Mouse (Mus musculus): ENCODE results near the gene Trio. TPM values are rescaled to one million over a fixed set of nuclear protein-coding genes. Genes with fewer than 3 reads are reported as not detected.
"Not testable (repeated sequence)": the region's sequence is repeated elsewhere in the genome, so short reads cannot be mapped to it uniquely, and the experiment has no call there.

The Trio gene
- polyA plus RNA-seq, 1 experiment from 2014 or later: 16.2 TPM

- no peak overlapping the region for H3K9ac ChIP-seq
- ATAC-seq (replicated peaks; ENCODE audit: insufficient number of reproducible peaks, insufficient read depth, low FRiP score, low read depth): peak; percentile 78
- H3K27me3 ChIP-seq: no peaks in the 10 kb centered on the region
- no peak overlapping the region for H3K4me3 ChIP-seq
- H3K27ac ChIP-seq: peak overlapping the region; percentile 52; the same call in 1 of the 2 replicates
- H3K4me1 ChIP-seq (replicated peaks): peaks cover 12% of the 10 kb centered on the region
- 44% methylated on average over 7 of the region's 7 CpGs for WGBS
- no peak overlapping the region for H3K4me2 ChIP-seq
- H3K36me3 ChIP-seq: peaks cover 64% of the 10 kb centered on the region
- H3K9me3 ChIP-seq (replicated peaks): no peaks in the 10 kb centered on the region
Observed at GRCm38 (mm10) chr15:27740080-27740479, 285.6 kb downstream of the Trio start.

GRCm38 (mm10) chr15:27731818-27732217, 293.8 kb downstream of the Trio start:
- 91% methylated on average over 4 of the region's 4 CpGs for WGBS
- H3K36me3 ChIP-seq: peaks cover 51% of the 10 kb centered on the region
- no peaks in the 10 kb centered on the region for H3K9me3 ChIP-seq (replicated peaks)
- no peak overlapping the region for H3K4me2 ChIP-seq
- ATAC-seq (replicated peaks; ENCODE audit: insufficient number of reproducible peaks, insufficient read depth, low FRiP score, low read depth): no peak
- no peaks in the 10 kb centered on the region for H3K27me3 ChIP-seq
- H3K4me3 ChIP-seq: no peak overlapping the region
- H3K4me1 ChIP-seq (replicated peaks): no peaks in the 10 kb centered on the region
- H3K9ac ChIP-seq: no peak overlapping the region
- no peak overlapping the region for H3K27ac ChIP-seq

GRCm38 (mm10) chr15:27726228-27726627, 299.4 kb downstream of the Trio start:
- Histone ChIP-seq H3K27me3 (no peaks in the 10 kb centered on the region), H3K9ac (no peak overlapping the region), H3K27ac (no peak overlapping the region), H3K9me3 (replicated peaks) (no peaks in the 10 kb centered on the region), H3K4me3 (no peak overlapping the region), H3K36me3 (0 out of 2 replicates have a peak, but pooled peaks cover 3% of the 10 kb centered on the region), H3K4me2 (no peak overlapping the region), H3K4me1 (replicated peaks) (peaks cover 15% of the 10 kb centered on the region)
- no peak for ATAC-seq (replicated peaks; ENCODE audit: insufficient number of reproducible peaks, insufficient read depth, low FRiP score, low read depth)
- 69% methylated on average over 6 of the region's 6 CpGs for WGBS

- peaks cover 15% of the 10 kb centered on the region for H3K4me1 ChIP-seq (replicated peaks)
- no peak overlapping the region for H3K4me3 ChIP-seq
- H3K9ac ChIP-seq: no peak overlapping the region
- no peaks in the 10 kb centered on the region for H3K27me3 ChIP-seq
- H3K27ac ChIP-seq: peak overlapping the region; percentile 50
- peak overlapping the region; percentile 6; the same call in 1 of the 2 replicates for H3K4me2 ChIP-seq
- H3K9me3 ChIP-seq (replicated peaks): no peaks in the 10 kb centered on the region
- ATAC-seq (replicated peaks; ENCODE audit: insufficient number of reproducible peaks, insufficient read depth, low FRiP score, low read depth): peak; percentile 43; the same call in 1 of the 2 replicates
- no peaks in the 10 kb centered on the region for H3K36me3 ChIP-seq
- WGBS: 31% methylated on average over 9 of the region's 9 CpGs
Observed at GRCm38 (mm10) chr15:27724796-27725680, 300.6 kb downstream of the Trio start.

GRCm38 (mm10) chr15:27724298-27724697, 301.4 kb downstream of the Trio start:
- 46% methylated on average over 6 of the region's 6 CpGs for WGBS
- H3K27ac ChIP-seq: peak overlapping the region; percentile 50
- no peak overlapping the region for H3K4me3 ChIP-seq
- no peaks in the 10 kb centered on the region for H3K9me3 ChIP-seq (replicated peaks)
- H3K9ac ChIP-seq: no peak overlapping the region
- no peaks in the 10 kb centered on the region for H3K36me3 ChIP-seq
- peaks cover 15% of the 10 kb centered on the region for H3K4me1 ChIP-seq (replicated peaks)
- no peaks in the 10 kb centered on the region for H3K27me3 ChIP-seq
- ATAC-seq (replicated peaks; ENCODE audit: insufficient number of reproducible peaks, insufficient read depth, low FRiP score, low read depth): 0 out of 2 replicates have a peak, but pooled peaks have one; percentile 29
- peak overlapping the region; percentile 6; the same call in 1 of the 2 replicates for H3K4me2 ChIP-seq

GRCm38 (mm10) chr15:27723746-27724145, 301.9 kb downstream of the Trio start:
- H3K27ac ChIP-seq: peak overlapping the region; percentile 50; the same call in 1 of the 2 replicates
- ATAC-seq (replicated peaks; ENCODE audit: insufficient number of reproducible peaks, insufficient read depth, low FRiP score, low read depth): no peak
- H3K36me3 ChIP-seq: no peaks in the 10 kb centered on the region
- peaks cover 15% of the 10 kb centered on the region for H3K4me1 ChIP-seq (replicated peaks)
- 26% methylated on average over 6 of the region's 6 CpGs for WGBS
- no peak overlapping the region for H3K9ac ChIP-seq
- H3K4me2 ChIP-seq: 0 out of 2 replicates have a peak overlapping the region, but pooled peaks have one; percentile 6
- no peaks in the 10 kb centered on the region for H3K27me3 ChIP-seq
- H3K9me3 ChIP-seq (replicated peaks): no peaks in the 10 kb centered on the region
- H3K4me3 ChIP-seq: no peak overlapping the region

- H3K36me3 ChIP-seq; H3K27me3 ChIP-seq; H3K9ac ChIP-seq; H3K27ac ChIP-seq; H3K9me3 ChIP-seq (replicated peaks); ATAC-seq (replicated peaks; ENCODE audit: insufficient number of reproducible peaks, insufficient read depth, low FRiP score, low read depth); H3K4me2 ChIP-seq; H3K4me3 ChIP-seq: not testable (repeated sequence)
- H3K4me1 ChIP-seq (replicated peaks): peaks cover 15% of the 10 kb centered on the region
- WGBS: 76% methylated on average over 8 of the region's 8 CpGs
Observed at GRCm38 (mm10) chr15:27720297-27720696, 305.4 kb downstream of the Trio start.

- WGBS: 61% methylated on average over 7 of the region's 7 CpGs
- Histone ChIP-seq H3K9me3 (replicated peaks) (no peaks in the 10 kb centered on the region), H3K4me2 (no peak overlapping the region), H3K9ac (no peak overlapping the region), H3K36me3 (no peaks in the 10 kb centered on the region), H3K4me1 (replicated peaks) (peaks cover 2% of the 10 kb centered on the region; the same call in 1 of the 2 replicates), H3K27ac (no peak overlapping the region), H3K27me3 (no peaks in the 10 kb centered on the region), H3K4me3 (no peak overlapping the region)
- ATAC-seq (replicated peaks; ENCODE audit: insufficient number of reproducible peaks, insufficient read depth, low FRiP score, low read depth): no peak
Observed at GRCm38 (mm10) chr15:27718668-27719067, 307.0 kb downstream of the Trio start.

- H3K4me1 ChIP-seq (replicated peaks): no peaks in the 10 kb centered on the region
- H3K4me2 ChIP-seq: no peak overlapping the region
- no peak overlapping the region for H3K27ac ChIP-seq
- no peaks in the 10 kb centered on the region for H3K36me3 ChIP-seq
- H3K27me3 ChIP-seq: no peaks in the 10 kb centered on the region
- H3K9me3 ChIP-seq (replicated peaks): no peaks in the 10 kb centered on the region
- 20% methylated on average over 3 of the region's 3 CpGs for WGBS
- ATAC-seq (replicated peaks; ENCODE audit: insufficient number of reproducible peaks, insufficient read depth, low FRiP score, low read depth): no peak
- H3K9ac ChIP-seq: no peak overlapping the region
- no peak overlapping the region for H3K4me3 ChIP-seq
Observed at GRCm38 (mm10) chr15:27715331-27715730, 310.3 kb downstream of the Trio start.

GRCm38 (mm10) chr15:27710698-27711097, 314.9 kb downstream of the Trio start:
- Histone ChIP-seq H3K9ac (no peak overlapping the region), H3K4me1 (replicated peaks) (no peaks in the 10 kb centered on the region), H3K27ac (no peak overlapping the region), H3K4me3 (no peak overlapping the region), H3K27me3 (no peaks in the 10 kb centered on the region), H3K9me3 (replicated peaks) (no peaks in the 10 kb centered on the region), H3K4me2 (no peak overlapping the region), H3K36me3 (no peaks in the 10 kb centered on the region)
- 73% methylated on average over 9 of the region's 9 CpGs for WGBS
- ATAC-seq (replicated peaks; ENCODE audit: insufficient number of reproducible peaks, insufficient read depth, low FRiP score, low read depth): no peak

GRCm38 (mm10) chr15:27708968-27709612, 316.6 kb downstream of the Trio start:
- no peak for ATAC-seq (replicated peaks; ENCODE audit: insufficient number of reproducible peaks, insufficient read depth, low FRiP score, low read depth)
- Histone ChIP-seq H3K4me2 (no peak overlapping the region), H3K4me3 (no peak overlapping the region), H3K36me3 (no peaks in the 10 kb centered on the region), H3K9me3 (replicated peaks) (no peaks in the 10 kb centered on the region), H3K4me1 (replicated peaks) (no peaks in the 10 kb centered on the region), H3K27me3 (no peaks in the 10 kb centered on the region), H3K27ac (no peak overlapping the region), H3K9ac (no peak overlapping the region)
- whole genome bisulfite sequencing: 82% methylated on average over 7 of the region's 7 CpGs
